15 mouse cellular contexts compared by ENCODE assay signal in genomic region chr11:25787691-25788090, GRCm38 (mm10).
"Had no signal": no experiment of that assay in that cellular context is flagged by ENCODE, and none has a peak within 500 bp of the region (broad histone marks: within the 10 kb centered on the region; RNA-seq: fewer than 3 reads in every experiment).

No protein-coding gene starts in this region.

- DNase-seq: heart, postnatal 10 days; heart, postnatal 14 days; heart, postnatal 36 days; heart, postnatal 4 days; kidney, adult 11 months; kidney, adult 18-20 months; kidney, adult 2 months; kidney, adult 8-10 months; kidney, adult 9 months; kidney, postnatal 10 days; kidney, postnatal 14 days; kidney, postnatal 36 days; kidney, postnatal 4 days; layer of hippocampus, adult 9-11 months; layer of hippocampus, postnatal 36 days had no signal
